Mouse (Mus musculus): Measurements from ENCODE around the gene Ercc1. TPM values are rescaled to one million over a fixed set of nuclear protein-coding genes. Genes with fewer than 3 reads are reported as not detected.

Ercc1 gene
- polyA plus RNA-seq, 2 experiments = 9.8 to 15.7 TPM

GRCm38 (mm10) chr7:19365376-19365775 is 20.8 kb downstream of the Ercc1 start:
- Histone ChIP-seq H3K4me3 (ENCODE audit: insufficient read depth in 1 of 2, low read depth in 2 of 2, low read length in 2 of 2) (no peak overlapping the region), H3K9ac (replicated peaks) (no peak overlapping the region), H3K27ac (no peak overlapping the region), H3K27me3 (ENCODE audit: control insufficient read depth, insufficient read depth, low read length) (peaks cover 5% of the 10 kb centered on the region), H3K4me1 (replicated peaks; ENCODE audit: control insufficient read depth in 2 of 2, insufficient read depth in 2 of 2, low read length in 1 of 2) (peaks cover 15 to 16% of the 10 kb centered on the region in 2 experiments), H3K9me3 (ENCODE audit: control insufficient read depth, low read length) (no peaks in the 10 kb centered on the region), H3K36me3 (replicated peaks; ENCODE audit: control insufficient read depth, insufficient read depth, low read depth) (no peaks in the 10 kb centered on the region), H3K4me2 (ENCODE audit: low read depth) (no peak overlapping the region)
- no peak for DNase-seq (ENCODE audit: low read depth in 3 of 3, low spot score in 3 of 3)
- ATAC-seq (ENCODE audit: insufficient read depth) = no peak
- TF ChIP-seq CTCF (IDR thresholded peaks at IDR 0.05; ENCODE audit: low read depth) (no peak), EP300 (IDR thresholded peaks at IDR 0.05; ENCODE audit: low read depth) (no peak)
- WGBS (ENCODE audit: insufficient replicate concordance) = 50% methylated on average over 4 of the region's 4 CpGs

- Histone ChIP-seq H3K9ac (replicated peaks) (no peak overlapping the region), H3K4me2 (ENCODE audit: low read depth) (no peak overlapping the region), H3K9me3 (ENCODE audit: control insufficient read depth, low read length) (no peaks in the 10 kb centered on the region), H3K4me3 (ENCODE audit: insufficient read depth in 1 of 2, low read depth in 2 of 2, low read length in 2 of 2) (no peak overlapping the region), H3K36me3 (replicated peaks; ENCODE audit: control insufficient read depth, insufficient read depth, low read depth) (no peaks in the 10 kb centered on the region), H3K27me3 (ENCODE audit: control insufficient read depth, insufficient read depth, low read length) (peaks cover 5% of the 10 kb centered on the region), H3K27ac (no peak overlapping the region), H3K4me1 (replicated peaks; ENCODE audit: control insufficient read depth in 2 of 2, insufficient read depth in 2 of 2, low read length in 1 of 2) (no peaks in the 10 kb centered on the region)
- TF ChIP-seq EP300 (IDR thresholded peaks at IDR 0.05; ENCODE audit: low read depth) (no peak), CTCF (IDR thresholded peaks at IDR 0.05; ENCODE audit: low read depth) (no peak)
- WGBS (ENCODE audit: insufficient replicate concordance) = 18% methylated on average over 16 of the region's 16 CpGs
- ATAC-seq (ENCODE audit: insufficient read depth) (no peak), DNase-seq (ENCODE audit: low read depth in 3 of 3, low spot score in 3 of 3) (no peak)
Measured at GRCm38 (mm10) chr7:19368380-19368779, 23.8 kb downstream of the Ercc1 start.

- H3K4me1 ChIP-seq (replicated peaks; ENCODE audit: control insufficient read depth in 2 of 2, insufficient read depth in 2 of 2, low read length in 1 of 2) = no peaks in the 10 kb centered on the region
- peaks cover 5% of the 10 kb centered on the region for H3K27me3 ChIP-seq (ENCODE audit: control insufficient read depth, insufficient read depth, low read length)
- DNase-seq (ENCODE audit: low read depth in 3 of 3, low spot score in 3 of 3) = no peak
- 13% methylated on average over 46 of the region's 46 CpGs for WGBS (ENCODE audit: insufficient replicate concordance)
- H3K9me3 ChIP-seq (ENCODE audit: control insufficient read depth, low read length) = no peaks in the 10 kb centered on the region
- H3K27ac ChIP-seq = no peak overlapping the region
- H3K36me3 ChIP-seq (replicated peaks; ENCODE audit: control insufficient read depth, insufficient read depth, low read depth) = no peaks in the 10 kb centered on the region
- peak overlapping the region in 1 of 2 experiments; percentile 25; a peak in 1 of 4 replicates for H3K4me3 ChIP-seq (ENCODE audit: insufficient read depth in 1 of 2, low read depth in 2 of 2, low read length in 2 of 2)
- peak; percentile 40; the same call in 1 of the 2 replicates for ATAC-seq (ENCODE audit: insufficient read depth)
- 0 out of 2 replicates have a peak overlapping the region, but pooled peaks have one; percentile 7 for H3K9ac ChIP-seq (replicated peaks)
- TF ChIP-seq EP300 (IDR thresholded peaks at IDR 0.05; ENCODE audit: low read depth) (no peak), CTCF (IDR thresholded peaks at IDR 0.05; ENCODE audit: low read depth) (peak; percentile 85)
- H3K4me2 ChIP-seq (ENCODE audit: low read depth) = peak overlapping the region; percentile 57
Measured at GRCm38 (mm10) chr7:19369823-19370425, 25.3 kb downstream of the Ercc1 start.

- H3K36me3 ChIP-seq (replicated peaks; ENCODE audit: control insufficient read depth, insufficient read depth, low read depth) = no peaks in the 10 kb centered on the region
- DNase-seq (ENCODE audit: low read depth in 3 of 3, low spot score in 3 of 3) (no peak), ATAC-seq (ENCODE audit: insufficient read depth) (no peak)
- no peak overlapping the region for H3K4me2 ChIP-seq (ENCODE audit: low read depth)
- H3K4me1 ChIP-seq (replicated peaks; ENCODE audit: control insufficient read depth in 2 of 2, insufficient read depth in 2 of 2, low read length in 1 of 2) = no peaks in the 10 kb centered on the region
- no peak overlapping the region for H3K9ac ChIP-seq (replicated peaks)
- H3K9me3 ChIP-seq (ENCODE audit: control insufficient read depth, low read length) = no peaks in the 10 kb centered on the region
- TF ChIP-seq CTCF (IDR thresholded peaks at IDR 0.05; ENCODE audit: low read depth) (no peak), EP300 (IDR thresholded peaks at IDR 0.05; ENCODE audit: low read depth) (no peak)
- no peak overlapping the region for H3K27ac ChIP-seq
- H3K4me3 ChIP-seq (ENCODE audit: insufficient read depth in 1 of 2, low read depth in 2 of 2, low read length in 2 of 2) = no peak overlapping the region
- 65% methylated on average over 2 of the region's 2 CpGs for WGBS (ENCODE audit: insufficient replicate concordance)
- peaks cover 5% of the 10 kb centered on the region for H3K27me3 ChIP-seq (ENCODE audit: control insufficient read depth, insufficient read depth, low read length)
Measured at GRCm38 (mm10) chr7:19373367-19373766, 28.8 kb downstream of the Ercc1 start.

- no peaks in the 10 kb centered on the region for H3K27me3 ChIP-seq (ENCODE audit: control insufficient read depth, insufficient read depth, low read length)
- H3K27ac ChIP-seq = no peak overlapping the region
- H3K4me2 ChIP-seq (ENCODE audit: low read depth) = no peak overlapping the region
- WGBS (ENCODE audit: insufficient replicate concordance) = 71% methylated on average over 18 of the region's 18 CpGs
- H3K9me3 ChIP-seq (ENCODE audit: control insufficient read depth, low read length) = no peaks in the 10 kb centered on the region
- no peak for DNase-seq (ENCODE audit: low read depth in 3 of 3, low spot score in 3 of 3)
- TF ChIP-seq EP300 (IDR thresholded peaks at IDR 0.05; ENCODE audit: low read depth) = no peak
- TF ChIP-seq CTCF (IDR thresholded peaks at IDR 0.05; ENCODE audit: low read depth) = no peak
- no peaks in the 10 kb centered on the region for H3K4me1 ChIP-seq (replicated peaks; ENCODE audit: control insufficient read depth in 2 of 2, insufficient read depth in 2 of 2, low read length in 1 of 2)
- no peak overlapping the region for H3K4me3 ChIP-seq (ENCODE audit: insufficient read depth in 1 of 2, low read depth in 2 of 2, low read length in 2 of 2)
- no peaks in the 10 kb centered on the region for H3K36me3 ChIP-seq (replicated peaks; ENCODE audit: control insufficient read depth, insufficient read depth, low read depth)
- H3K9ac ChIP-seq (replicated peaks) = no peak overlapping the region
- ATAC-seq (ENCODE audit: insufficient read depth) = no peak
Measured at GRCm38 (mm10) chr7:19375368-19375767, 30.8 kb downstream of the Ercc1 start.
